Mouse (Mus musculus) retina, postnatal 7 days (tissue): ENCODE results near the gene Plcb3.
"Not testable (repeated sequence)": the region's sequence is repeated elsewhere in the genome, so short reads cannot be mapped to it uniquely, and the experiment has no call there.

Experiments used
- DNase-seq: peaks from one replicate; pipeline ENCODE4 v3.0.0-alpha.2; 2012; ENCODE audit warnings: low read depth, low spot score

Gene Plcb3

DNA sequence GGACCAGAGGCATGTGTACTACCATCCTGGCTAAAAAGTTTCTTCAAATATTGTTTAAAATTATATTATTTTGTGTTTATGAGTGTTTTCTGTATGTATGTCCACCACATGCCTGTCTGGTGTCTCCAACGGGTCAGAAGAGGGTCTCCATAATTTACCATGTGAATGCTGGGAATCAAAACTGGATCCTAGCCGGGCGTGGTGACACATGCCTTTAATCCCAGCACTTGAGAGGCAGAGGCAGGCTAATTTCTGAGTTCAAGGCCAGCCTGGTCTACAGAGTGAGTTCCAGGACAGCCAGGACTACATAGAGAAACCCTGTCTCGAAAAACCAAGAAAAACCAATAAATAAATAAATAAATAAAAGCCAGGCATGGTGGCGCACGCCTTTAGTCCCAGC lies 14.9 kb upstream of the Plcb3 start:
- not testable (repeated sequence) for DNase-seq

DNA sequence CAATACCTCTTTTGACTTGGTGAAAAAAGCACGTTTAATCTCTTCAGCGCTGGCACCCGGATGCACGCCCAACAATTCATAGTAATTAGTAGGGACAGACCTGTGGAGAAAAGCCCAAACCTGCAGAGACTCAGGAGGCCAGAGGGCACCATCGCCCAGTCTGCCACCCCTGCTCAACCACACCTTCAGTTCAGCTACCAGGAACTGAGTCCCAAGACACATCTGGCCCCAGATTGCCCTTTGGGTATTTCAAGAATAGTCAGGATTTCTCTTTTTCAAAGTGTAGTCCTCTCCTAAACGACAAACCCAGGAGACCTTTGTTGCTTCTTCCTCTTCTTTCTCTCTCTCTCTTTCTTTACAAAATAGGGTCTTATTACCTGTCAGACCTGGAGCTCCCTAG lies 14.4 kb upstream of the Plcb3 start:
- DNase-seq, result no peak

DNA sequence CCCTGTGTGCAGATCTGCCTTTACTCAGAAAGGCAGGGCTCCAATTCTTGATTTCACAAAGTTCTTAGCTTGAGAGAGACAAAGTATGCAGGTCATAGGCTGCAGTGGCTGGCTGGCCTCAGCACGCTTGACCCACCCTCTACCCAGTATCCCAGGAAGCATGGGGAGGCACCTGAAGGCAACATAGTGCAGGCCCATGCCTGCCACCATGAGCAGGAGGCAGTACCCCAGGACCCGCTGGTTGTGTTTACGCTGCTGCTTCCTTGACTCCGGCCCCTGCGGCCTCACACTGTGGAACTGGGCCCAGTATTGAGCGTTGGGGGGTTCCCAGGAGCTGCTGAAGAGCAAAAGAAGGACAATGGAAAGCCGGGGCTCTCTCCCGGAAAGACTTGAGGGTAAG lies 13.0 kb upstream of the Plcb3 start:
- no peak for DNase-seq

DNA sequence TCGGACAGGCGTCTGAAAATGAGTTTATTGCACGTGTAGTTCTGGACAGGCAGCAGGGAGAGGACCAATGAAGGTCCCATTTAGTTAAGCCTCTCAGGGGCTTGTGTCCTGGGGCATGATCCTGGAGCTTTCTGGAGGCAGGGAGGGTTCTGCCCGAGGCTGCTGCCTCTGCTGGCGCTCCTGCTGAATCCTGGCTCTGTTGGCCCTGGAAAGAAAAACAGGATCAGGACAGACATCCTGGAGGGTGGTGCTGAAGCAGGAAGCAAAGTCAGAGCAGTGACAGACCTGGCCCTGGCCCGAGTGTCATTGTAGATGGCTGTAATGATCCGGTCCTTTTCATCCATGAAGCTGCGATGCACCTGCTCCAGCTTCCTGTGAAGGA lies 11.6 kb upstream of the Plcb3 start:
- no peak for DNase-seq

DNA sequence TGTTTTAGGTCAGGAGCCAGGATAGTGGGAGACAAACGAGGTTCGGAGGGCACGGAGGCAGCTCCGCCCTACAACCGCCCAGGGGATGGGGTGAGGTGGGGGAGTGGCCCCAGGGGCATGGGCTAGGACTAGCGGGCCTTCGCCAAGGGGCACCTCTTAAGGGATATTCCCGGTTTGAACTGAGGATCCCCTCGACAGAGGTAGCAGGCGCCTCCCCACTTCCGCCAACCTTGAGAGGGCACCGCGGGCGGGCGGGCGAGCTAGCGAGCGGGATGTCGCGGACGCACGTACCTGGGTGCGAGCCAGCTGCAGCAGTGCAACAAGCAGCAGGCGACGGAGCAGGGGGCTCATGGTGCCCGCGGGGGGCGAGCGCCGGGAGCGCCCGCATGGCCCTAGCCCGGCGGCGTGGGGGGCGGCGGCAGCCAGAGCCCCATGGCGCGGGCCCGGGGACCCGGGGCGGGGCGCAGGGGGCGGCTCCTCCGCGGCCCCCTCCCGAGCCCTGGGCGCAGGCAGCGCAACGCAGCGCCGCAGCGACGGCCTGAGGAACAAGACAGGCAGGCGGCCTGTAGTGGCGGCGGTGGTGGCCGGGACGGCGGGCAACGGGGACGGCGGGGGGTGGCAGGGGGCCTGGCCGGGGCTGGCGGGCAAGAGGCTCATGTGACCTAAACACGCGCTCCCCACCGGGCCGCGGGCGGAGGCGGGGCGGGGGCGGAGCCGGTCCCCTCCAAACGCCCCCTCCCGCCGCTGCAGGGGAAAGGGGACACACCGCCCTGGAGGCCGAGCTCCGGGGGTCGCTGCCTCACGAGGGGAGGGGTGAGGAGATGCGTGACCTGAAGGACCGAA lies 11.0 kb upstream of the Plcb3 start, which contains the start of gene Vegfb:
Gene Vegfb, minus strand, starts transcription at position 591 of the 843 bp plus-strand sequence.
- no peak for DNase-seq

DNA sequence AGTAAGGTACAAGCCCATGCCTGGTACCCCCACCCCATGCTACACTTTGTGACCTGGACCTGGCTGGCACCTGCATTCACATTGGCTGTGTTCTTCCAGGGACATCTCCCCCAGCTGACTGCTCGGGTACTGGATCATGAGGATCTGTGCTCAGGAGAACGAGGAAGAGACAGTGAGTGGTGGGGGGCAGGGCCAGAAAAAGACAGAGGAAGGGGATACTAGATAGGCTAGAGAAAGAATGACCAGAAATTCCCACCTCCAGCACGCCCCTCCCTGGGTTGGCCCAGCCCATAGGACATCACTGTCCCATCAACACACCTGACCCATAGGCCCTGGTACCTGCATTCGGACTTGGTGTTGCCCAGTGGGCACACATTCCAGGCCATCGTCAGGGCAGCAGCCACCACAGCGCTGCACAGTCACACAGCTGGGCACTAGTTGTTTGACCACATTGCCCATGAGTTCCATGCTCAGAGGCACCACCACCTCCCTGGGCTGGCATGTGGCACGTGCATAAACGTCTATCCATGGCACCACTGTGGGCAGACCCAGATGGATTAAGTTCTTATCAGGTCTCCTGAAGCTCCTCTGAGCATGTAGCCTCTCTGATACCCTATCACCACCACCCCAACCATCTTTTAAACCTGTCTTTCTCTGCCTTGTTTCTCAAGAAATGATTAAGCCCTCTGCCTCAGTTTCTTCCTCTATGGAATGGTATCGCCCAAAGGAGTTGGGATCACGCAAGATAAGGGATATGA lies 9.9 kb upstream of the Plcb3 start:
- no peak for DNase-seq

DNA sequence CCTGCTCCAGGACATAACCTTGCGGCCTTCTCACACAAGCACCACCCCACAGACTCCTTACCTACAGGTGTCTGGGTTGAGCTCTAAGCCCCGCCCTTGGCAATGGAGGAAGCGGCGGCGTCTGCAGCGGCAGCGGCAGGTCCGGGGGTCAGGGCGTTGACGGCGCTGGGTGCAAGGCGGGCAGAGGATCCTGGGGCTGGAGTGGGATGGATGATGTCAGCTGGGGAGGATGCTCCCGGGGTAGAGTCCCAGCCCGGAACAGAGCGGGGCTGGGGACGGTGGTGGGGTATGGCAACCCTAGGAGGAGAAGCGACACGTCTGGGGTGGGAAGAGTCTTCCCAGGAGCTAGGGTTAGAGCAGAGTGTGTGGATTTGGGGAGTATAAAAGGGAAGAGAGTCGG lies 9.0 kb upstream of the Plcb3 start:
- DNase-seq, result no peak

DNA sequence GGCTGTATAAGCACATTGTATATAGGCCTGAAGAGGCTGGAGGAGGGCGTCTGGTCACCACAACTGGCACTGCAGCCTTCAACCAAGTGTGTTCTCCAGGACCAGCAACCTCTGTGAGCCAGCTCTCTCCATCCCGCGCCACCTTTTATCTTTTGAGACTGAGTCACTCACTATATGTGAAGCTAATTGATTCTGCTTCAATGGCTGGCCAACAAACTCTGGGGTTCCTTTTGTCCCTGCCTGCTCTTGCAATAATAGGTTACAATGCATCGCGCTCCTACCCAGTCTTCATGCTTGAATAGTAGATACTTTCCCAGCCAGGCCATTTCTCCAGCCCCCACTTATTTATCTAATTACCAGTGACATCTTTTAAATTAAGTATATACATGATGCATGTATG lies 7.4 kb upstream of the Plcb3 start:
- DNase-seq, result no peak

DNA sequence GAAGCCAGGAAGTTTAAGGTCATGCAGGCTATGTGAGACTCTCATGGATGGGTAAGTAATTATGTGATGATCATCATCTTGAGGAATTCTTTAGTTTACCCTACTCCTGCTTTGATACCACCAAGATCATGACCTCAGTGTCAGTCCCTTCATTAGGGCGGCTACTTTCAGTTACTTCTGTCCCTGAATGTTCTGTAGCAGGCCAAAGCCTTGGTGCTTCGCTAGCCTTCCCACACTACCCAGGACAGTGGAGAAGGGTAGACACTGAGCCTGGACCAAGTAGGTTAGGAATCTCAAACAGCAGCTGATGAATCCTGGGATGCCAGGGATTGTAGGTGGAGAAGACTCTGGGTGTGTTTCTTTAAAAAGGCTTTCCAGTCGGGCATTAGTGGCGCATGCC lies 5.2 kb upstream of the Plcb3 start:
- no peak for DNase-seq

DNA sequence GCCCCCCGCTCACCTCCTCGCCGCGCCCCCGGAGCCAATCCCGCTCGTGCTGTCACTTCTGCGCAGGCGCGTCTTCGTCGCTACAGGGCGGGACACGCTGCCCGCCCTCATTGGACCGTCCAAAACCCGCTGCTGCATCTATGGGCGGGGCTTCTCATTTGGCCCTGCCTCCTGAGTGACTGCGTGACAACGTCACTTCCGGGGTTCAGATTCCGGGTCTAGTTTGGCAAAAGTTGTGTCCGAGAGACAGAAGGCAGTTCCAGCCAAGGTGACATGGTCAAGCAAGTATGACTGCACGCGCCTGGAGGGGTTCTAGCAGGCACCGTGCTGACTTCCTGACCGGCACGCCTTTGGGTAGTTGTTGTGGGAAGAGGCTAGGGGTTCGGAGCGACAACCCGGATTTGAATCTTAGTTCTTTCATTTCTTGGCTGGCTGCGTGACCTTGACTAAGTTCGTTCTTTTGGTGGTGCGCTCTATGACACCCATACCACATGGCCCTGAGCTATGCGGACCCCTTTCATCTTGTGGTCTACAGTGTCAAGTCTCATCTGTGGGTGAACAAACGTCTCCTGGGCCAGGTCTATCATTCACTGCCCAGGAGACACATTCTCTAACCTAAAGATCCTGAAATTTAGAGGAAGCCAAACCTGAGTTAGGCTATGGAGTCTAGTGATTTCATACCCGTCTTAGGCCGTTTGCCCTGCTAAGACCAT lies 4.3 kb upstream of the Plcb3 start, which contains the start of gene Fkbp2:
Gene Fkbp2, minus strand, starts transcription at position 121 of the 713 bp plus-strand sequence.
- peak; percentile 99 for DNase-seq

DNA sequence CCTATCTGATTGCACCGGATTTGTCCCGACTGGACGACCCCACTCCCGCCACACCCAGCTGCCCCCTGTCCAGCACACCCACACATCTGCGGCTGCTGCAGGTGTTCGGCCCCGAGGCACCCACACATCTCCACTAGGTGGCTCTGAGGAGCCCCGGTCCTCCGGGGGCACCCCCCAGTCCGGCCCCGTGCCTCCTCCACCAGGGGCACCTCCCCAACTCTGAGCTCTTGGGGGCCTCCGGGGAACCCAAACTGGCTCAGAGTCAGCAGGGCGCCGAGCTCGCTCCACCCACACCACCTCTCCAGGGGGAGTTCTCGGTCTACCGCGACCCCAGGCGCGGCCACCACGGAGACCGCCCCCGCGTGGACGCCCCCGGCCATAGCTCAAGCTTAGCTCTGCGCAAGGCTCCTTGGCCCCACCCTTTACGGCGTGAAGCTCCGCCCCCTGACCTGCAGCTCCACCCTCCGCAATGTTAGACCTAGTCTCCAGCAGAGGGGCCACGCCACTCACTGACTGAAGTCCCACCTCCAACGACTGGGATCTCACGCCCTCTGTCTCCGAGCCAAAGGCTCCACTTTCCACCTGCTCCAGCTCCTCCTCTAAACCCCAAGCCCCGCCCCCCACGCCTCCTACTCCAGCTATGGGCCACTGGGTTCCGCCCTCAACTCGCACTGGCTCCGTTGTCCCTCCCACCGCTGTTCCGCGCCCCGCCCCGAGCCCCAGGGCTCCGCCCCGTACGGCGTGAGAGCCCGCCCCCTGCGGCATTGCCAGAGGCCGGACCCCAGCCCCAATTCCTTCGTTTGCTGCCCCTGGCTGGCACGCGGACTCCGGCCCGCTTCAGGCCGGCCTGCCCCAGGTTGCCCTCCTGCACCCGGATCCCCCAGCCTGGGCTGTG lies 3.5 kb upstream of the Plcb3 start:
- peak; percentile 99 for DNase-seq

DNA sequence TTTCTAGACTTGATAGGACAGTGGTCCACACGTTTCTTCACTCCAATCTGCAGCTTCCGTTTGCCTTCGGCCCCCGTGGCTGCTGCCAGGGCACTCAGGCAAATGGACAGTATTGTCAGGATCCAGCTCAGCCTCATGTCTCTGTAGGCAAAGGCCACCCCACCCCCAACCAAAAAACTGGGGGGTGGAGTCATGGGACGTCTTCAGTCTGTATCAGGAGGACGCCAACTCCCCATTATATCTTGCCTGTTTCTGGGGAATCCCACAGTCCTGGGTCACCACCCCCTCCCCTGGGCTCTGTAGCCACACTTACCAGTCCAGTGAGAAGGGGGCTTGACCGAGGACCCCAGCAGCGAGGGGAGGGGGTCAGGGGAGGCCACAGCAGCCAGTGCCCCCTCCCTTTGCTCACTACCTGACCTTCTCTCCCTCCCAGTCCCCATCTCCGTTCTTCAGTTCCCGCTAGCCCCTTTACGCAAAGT lies 2.8 kb upstream of the Plcb3 start:
- DNase-seq, result no peak

DNA sequence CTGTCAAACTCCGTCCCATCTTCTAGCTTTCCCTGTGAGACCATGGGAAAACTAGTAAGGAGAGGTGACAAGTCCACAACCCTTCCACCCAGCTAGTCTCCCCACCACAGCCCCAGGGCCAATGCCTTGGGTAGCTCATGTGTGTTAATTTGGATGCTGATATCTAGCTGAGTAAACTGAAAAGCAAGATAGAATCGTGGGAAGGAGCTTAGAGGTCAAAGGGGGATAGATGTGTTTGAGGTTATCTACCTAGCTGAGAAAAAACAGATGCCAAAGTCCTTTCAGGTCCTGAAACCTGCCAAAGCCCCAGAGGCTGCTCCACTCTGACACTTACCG lies 2.3 kb upstream of the Plcb3 start:
- no peak for DNase-seq

DNA sequence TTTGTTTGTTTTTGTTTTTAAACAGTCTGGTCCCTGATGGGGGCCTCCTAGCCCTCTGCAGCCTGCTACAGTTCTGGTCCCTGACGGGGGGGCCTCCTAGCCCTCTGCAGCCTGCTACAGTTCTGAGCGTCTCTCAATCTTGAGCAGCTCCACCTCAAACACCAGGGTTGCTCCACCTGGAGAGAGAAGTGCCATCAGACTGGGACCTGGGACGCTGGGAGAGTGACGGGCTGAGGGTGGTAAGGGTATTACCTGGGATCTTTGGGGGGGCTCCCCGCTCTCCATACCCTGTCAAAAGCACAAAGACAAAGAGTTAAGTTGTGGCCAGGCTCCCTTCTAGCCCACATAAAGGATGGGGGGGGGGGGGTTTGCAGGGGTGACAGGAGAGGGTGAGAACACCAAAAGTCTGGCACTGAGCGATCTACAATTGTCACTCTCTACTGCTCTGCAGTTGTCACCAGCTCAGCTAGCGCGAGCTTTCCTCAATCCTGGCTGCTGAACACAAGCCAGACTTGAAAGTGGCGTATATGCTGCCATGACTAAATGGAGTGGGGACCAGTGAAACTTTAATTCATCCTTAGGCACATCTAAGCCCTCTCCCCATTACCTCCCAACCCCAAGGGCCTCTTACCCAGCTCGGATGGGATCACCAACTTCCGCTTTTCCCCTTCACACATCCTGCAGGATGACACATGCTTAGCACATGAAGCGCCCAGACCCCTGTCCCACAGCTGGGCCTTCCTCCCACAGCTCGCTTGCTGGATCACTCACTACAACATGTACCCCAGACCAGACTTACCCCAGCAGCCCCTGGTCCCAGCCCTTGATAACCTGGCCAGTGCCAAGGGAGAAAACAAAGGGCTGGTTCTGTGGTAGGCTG lies 1.7 kb upstream of the Plcb3 start:
- DNase-seq, result no peak

DNA sequence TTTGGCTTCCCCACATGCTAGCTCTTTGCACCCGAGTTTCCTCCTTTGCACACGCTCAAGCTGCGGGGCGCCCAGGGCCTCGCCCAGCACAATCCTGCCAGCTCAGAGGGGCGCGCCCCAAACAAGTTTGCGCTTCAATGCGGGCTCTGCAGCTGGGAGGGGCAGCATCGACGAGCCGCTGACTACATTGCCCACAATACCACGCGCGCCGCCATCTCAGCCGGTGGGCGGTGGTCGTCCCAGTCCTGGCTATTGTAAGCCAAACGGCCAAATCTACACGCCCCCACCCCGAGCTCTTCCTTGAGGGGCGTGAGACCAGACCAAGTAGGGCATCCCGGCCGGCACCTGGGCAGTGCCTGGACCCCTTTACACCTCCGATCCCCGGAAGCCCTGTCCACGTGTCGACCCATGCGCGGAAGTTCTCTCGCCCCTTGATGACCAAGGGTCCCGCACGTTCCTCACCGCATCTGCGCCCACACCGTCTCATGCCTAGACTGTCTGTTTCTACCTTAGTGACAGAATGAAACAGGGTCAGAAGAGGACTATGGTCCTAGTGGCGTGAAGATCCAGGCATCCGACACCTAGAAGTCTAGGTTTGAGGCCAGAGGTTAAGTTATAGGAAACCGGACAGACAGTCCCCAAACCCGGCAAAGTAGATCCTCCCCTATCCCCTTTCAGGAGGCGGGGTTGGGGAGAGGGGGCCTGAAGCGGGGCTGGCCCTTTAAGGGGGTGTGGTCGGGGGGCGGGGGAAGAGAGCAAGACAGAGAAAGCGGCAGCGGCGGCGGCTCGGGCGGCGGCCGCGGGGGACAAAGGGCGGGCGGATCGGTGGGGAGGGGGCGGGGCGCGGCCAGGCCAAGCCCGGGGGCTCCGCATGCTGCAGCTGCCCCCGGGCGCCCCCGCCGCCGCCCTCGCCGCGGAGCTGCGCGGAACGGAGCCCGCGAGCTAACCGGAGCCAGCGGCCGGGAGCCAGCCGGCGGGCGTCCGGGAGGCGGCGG lies 1.8 kb downstream of the Plcb3 start, which contains the start of gene Ppp1r14b:
Gene Ppp1r14b, plus strand, starts transcription at position 758 of the 995 bp plus-strand sequence.
- DNase-seq, result no peak

DNA sequence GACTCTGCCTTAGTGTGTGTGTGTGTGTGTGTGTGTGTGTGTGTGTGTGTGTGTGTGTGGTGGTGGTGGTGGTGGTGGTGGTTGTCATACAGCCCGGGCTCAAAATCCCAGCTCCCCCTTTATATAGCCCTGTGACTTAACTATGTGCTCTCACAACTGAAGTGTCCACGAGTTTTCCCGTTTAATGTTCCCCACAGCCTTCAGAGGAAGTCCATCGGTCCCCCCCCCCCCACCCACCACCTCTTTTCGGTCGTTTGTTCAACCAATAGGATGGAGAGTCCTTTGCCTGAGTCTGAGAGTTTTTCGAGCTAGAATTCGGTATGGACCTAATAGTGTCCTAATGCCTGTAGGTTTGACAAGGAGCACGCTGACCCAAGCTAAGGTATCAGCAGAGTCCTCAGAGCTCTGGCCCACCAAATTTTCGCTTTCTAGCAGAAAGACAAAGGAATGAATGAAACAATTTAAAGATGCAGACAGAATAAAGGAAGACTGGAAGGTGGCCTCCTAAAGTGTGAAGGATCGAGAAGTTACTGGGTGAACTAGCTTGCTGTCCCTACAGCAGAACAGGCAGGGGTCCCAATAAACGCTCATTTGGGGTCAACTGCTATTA lies 2.6 kb downstream of the Plcb3 start:
- DNase-seq, result no peak

DNA sequence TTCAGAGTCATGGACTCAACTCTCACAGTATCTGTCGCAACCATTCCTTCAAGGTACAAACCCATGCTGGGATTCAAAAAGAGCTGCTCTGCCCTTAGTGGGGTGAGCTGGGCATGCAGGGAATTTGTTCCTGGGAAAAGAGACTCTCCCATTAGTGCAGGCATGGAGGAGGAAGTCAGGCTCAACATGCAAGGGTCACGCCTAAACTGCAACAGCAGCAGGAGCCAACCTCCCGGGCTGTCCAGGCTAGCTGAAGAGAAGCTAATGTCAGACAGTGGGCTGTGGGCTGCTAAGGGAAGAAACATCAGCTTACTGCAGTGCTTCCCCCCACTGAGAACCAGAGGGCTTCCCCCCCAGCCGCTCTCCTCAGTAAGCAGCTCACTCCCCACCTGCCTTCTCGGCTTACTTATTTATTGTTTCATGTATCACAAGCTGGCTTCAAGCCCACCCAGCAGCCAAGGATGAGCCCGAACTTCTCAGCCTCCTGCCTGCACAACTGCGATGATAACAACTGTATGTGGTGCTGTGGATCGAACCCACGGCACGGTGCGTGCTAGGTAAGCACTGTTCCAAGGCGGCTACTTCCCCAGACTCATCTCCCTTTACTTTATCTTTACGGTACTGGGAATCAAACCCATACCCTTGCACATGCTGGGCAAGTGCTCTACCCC lies 3.9 kb downstream of the Plcb3 start:
- DNase-seq, result no peak

DNA sequence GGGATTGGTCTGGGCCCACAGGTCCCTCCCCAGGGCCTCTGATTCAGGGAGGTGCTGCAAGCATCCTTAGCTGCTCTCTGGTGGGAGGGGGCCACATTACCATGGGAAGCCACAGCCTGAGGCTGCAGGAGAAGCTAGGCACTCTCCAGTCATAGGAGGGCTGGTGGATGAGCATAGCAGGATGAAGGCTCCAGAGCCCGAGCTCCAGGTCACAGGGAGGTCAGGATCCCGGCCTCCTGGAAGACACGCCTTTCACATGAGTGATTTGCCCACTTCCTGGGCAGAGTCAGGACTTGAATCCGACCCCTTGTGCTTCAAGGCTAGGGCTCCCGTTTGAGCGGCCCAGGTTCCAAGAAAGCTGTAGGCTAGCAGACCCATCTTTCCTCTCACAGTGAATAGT lies 4.6 kb downstream of the Plcb3 start:
- no peak for DNase-seq
